16 mouse cellular contexts compared by ENCODE assay signal in genomic region chr12:36216230-36216629, GRCm38 (mm10). TPM values are rescaled to one million over a fixed set of nuclear protein-coding genes. Genes with fewer than 3 reads are reported as not detected.
DNase-seq lines count a peak whose midpoint lies in the region; ATAC-seq and TF ChIP-seq lines count a peak whose summit lies in the region.
"Had no signal": no experiment of that assay in that cellular context is flagged by ENCODE, and none has a peak within 500 bp of the region (broad histone marks: within the 10 kb centered on the region; RNA-seq: fewer than 3 reads in every experiment).

No protein-coding gene starts in this region.

- in situ Hi-C loops in CH12.LX (cut with MboI; ENCODE audit: low pct_ligation_motif_present, low pct_unique_long_range_greater_than_20kb, low sequenced_read_pairs): loop anchor here (10.0 kb wide), 1 partner anchor 459 kb away; no protein-coding TSS in a partner anchor

- H3K4me2 ChIP-seq in forebrain, embryonic 14.5 days (ENCODE audit: low read length): no peak overlapping the region
- no peak overlapping the region for H3K4me2 ChIP-seq in forebrain, embryonic 16.5 days (ENCODE audit: low read length)
- H3K4me2 ChIP-seq in liver, postnatal 0 days (ENCODE audit: low read depth, low read length): peak overlapping the region; percentile 35; the same call in 1 of the 2 replicates
- peak overlapping the region; percentile 90 for H3K4me2 ChIP-seq in CH12.LX (ENCODE audit: insufficient read depth, low read depth, poor library complexity, severe bottlenecking)
- H3K4me2 ChIP-seq in midbrain, embryonic 13.5 days (replicated peaks): no peak overlapping the region
- H3K4me2 ChIP-seq: limb, embryonic 13.5 days had no signal

- H3K9ac ChIP-seq in forebrain, embryonic 14.5 days (ENCODE audit: low read length): no peak overlapping the region
- H3K9ac ChIP-seq in forebrain, embryonic 16.5 days (replicated peaks; ENCODE audit: low read depth, low read length): no peak overlapping the region
- H3K9ac ChIP-seq in liver, postnatal 0 days (replicated peaks): no peak overlapping the region
- no peak overlapping the region for H3K9ac ChIP-seq in CH12.LX (ENCODE audit: insufficient read depth, low read depth)
- no peak overlapping the region for H3K9ac ChIP-seq in midbrain, embryonic 13.5 days (replicated peaks)
- H3K9ac ChIP-seq: limb, embryonic 13.5 days had no signal

- H3K9me3 ChIP-seq in forebrain, embryonic 14.5 days (replicated peaks; ENCODE audit: control insufficient read depth, low read length): no peaks in the 10 kb centered on the region
- no peaks in the 10 kb centered on the region for H3K9me3 ChIP-seq in forebrain, embryonic 16.5 days (ENCODE audit: control insufficient read depth, low read length)
- H3K9me3 ChIP-seq in liver, postnatal 0 days (ENCODE audit: low read length): no peaks in the 10 kb centered on the region
- H3K9me3 ChIP-seq in CH12.LX (replicated peaks; ENCODE audit: low read length): no peaks in the 10 kb centered on the region
- H3K9me3 ChIP-seq in midbrain, embryonic 13.5 days: no peaks in the 10 kb centered on the region
- H3K9me3 ChIP-seq: G1E; limb, embryonic 13.5 days had no signal

- no peaks in the 10 kb centered on the region for H3K79me2 ChIP-seq in CH12.LX (replicated peaks; ENCODE audit: control insufficient read depth, extremely low read depth, insufficient read depth, poor library complexity, severe bottlenecking)

- TF ChIP-seq EP300 in liver, postnatal 0 days (IDR thresholded peaks at IDR 0.05; ENCODE audit: low read depth): no peak
- TF ChIP-seq EP300 in CH12.LX (IDR thresholded peaks at IDR 0.05; ENCODE audit: low read length): no peak

- H3K4me3 ChIP-seq in forebrain, embryonic 14.5 days (ENCODE audit: low read depth, low read length): no peak overlapping the region
- H3K4me3 ChIP-seq in forebrain, embryonic 16.5 days (replicated peaks; ENCODE audit: low read length): no peak overlapping the region
- no peak overlapping the region for H3K4me3 ChIP-seq in liver, postnatal 0 days (ENCODE audit: low read depth, low read length)
- H3K4me3 ChIP-seq in CH12.LX (replicated peaks in 1 of 3; ENCODE audit: low read depth in 2 of 3, low read length in 2 of 3, poor library complexity in 1 of 3): no peak overlapping the region
- H3K4me3 ChIP-seq in midbrain, embryonic 13.5 days (replicated peaks): no peak overlapping the region
- H3K4me3 ChIP-seq: limb, embryonic 13.5 days had no signal

- H3K27ac ChIP-seq in forebrain, embryonic 14.5 days (ENCODE audit: low read depth, low read length): no peak overlapping the region
- no peak overlapping the region for H3K27ac ChIP-seq in forebrain, embryonic 16.5 days (ENCODE audit: low read length)
- H3K27ac ChIP-seq in liver, postnatal 0 days (ENCODE audit: low read depth): no peak overlapping the region
- H3K27ac ChIP-seq in CH12.LX (ENCODE audit: insufficient read depth, low read depth): no peak overlapping the region
- H3K27ac ChIP-seq in midbrain, embryonic 13.5 days: no peak overlapping the region
- H3K27ac ChIP-seq: limb, embryonic 13.5 days had no signal

- dilution Hi-C loops in CH12.LX (cut with MboI; ENCODE audit: extremely low pct_ligation_motif_present, extremely low pct_unique_long_range_greater_than_20kb, low sequenced_read_pairs): no loop called here

- no peaks in the 10 kb centered on the region for H3K4me1 ChIP-seq in forebrain, embryonic 14.5 days (ENCODE audit: control insufficient read depth, insufficient read depth, low read length)
- no peaks in the 10 kb centered on the region for H3K4me1 ChIP-seq in forebrain, embryonic 16.5 days (replicated peaks; ENCODE audit: control insufficient read depth, insufficient read depth, low read length)
- no peaks in the 10 kb centered on the region for H3K4me1 ChIP-seq in liver, postnatal 0 days (ENCODE audit: insufficient read depth)
- H3K4me1 ChIP-seq in CH12.LX (ENCODE audit: control insufficient read depth in 1 of 2, insufficient read depth in 2 of 2): peaks cover 5 to 16% of the 10 kb centered on the region in 2 experiments; a peak in 3 of 4 replicates
- H3K4me1 ChIP-seq in midbrain, embryonic 13.5 days (replicated peaks): no peaks in the 10 kb centered on the region

- TF ChIP-seq POLR2A in CH12.LX (IDR thresholded peaks at IDR 0.05; ENCODE audit: low read depth, low read length): no peak

- no peak for TF ChIP-seq CTCF in liver, postnatal 0 days (IDR thresholded peaks at IDR 0.05; ENCODE audit: low read depth)
- no peak for TF ChIP-seq CTCF in CH12.LX (conservative IDR thresholded peaks at IDR 0.05 in 1 of 2, IDR thresholded peaks at IDR 0.05 in 1 of 2; ENCODE audit: low read depth in 2 of 2, low read length in 2 of 2)

- no peaks in the 10 kb centered on the region for H3K27me3 ChIP-seq in forebrain, embryonic 14.5 days (replicated peaks; ENCODE audit: control insufficient read depth, insufficient read depth, low read length)
- H3K27me3 ChIP-seq in forebrain, embryonic 16.5 days (replicated peaks; ENCODE audit: control insufficient read depth, insufficient read depth, low read length): no peaks in the 10 kb centered on the region
- no peaks in the 10 kb centered on the region for H3K27me3 ChIP-seq in liver, postnatal 0 days (ENCODE audit: insufficient read depth, low read length)
- no peaks in the 10 kb centered on the region for H3K27me3 ChIP-seq in CH12.LX (replicated peaks)
- 0 out of 2 replicates have a peak, but pooled peaks cover 4% of the 10 kb centered on the region for H3K27me3 ChIP-seq in midbrain, embryonic 13.5 days
- H3K27me3 ChIP-seq: limb, embryonic 13.5 days had no signal

- H3K36me3 ChIP-seq in forebrain, embryonic 14.5 days (ENCODE audit: control insufficient read depth, insufficient read depth, low read length): no peaks in the 10 kb centered on the region
- no peaks in the 10 kb centered on the region for H3K36me3 ChIP-seq in forebrain, embryonic 16.5 days (ENCODE audit: control insufficient read depth, insufficient read depth)
- H3K36me3 ChIP-seq in liver, postnatal 0 days (replicated peaks; ENCODE audit: insufficient read depth, low read length): no peaks in the 10 kb centered on the region
- H3K36me3 ChIP-seq in CH12.LX (replicated peaks in 1 of 2; ENCODE audit: control insufficient read depth in 1 of 2, insufficient read depth in 1 of 2, low read length in 1 of 2): no peaks in the 10 kb centered on the region
- H3K36me3 ChIP-seq in midbrain, embryonic 13.5 days: no peaks in the 10 kb centered on the region
- H3K36me3 ChIP-seq: G1E; limb, embryonic 13.5 days had no signal

- no peak for DNase-seq in forebrain, embryonic 14.5 days (ENCODE audit: low spot score)
- DNase-seq in liver, postnatal 0 days: no peak
- DNase-seq in liver: no peak
- DNase-seq in CH12.LX (ENCODE audit: extremely low read depth): no peak
- no peak for DNase-seq in ovary, postnatal 36 days (ENCODE audit: low spot score)
- DNase-seq in frontal cortex, postnatal 14 days (ENCODE audit: low spot score in 2 of 2): no peak
- DNase-seq: adrenal gland, postnatal 36 days; kidney, postnatal 25 days; thymus, adult 2 months had no signal

- 0 out of 2 replicates have a peak, but pooled peaks have one; percentile 21 for ATAC-seq in forebrain, embryonic 14.5 days
- ATAC-seq in forebrain, embryonic 16.5 days: no peak
- no peak for ATAC-seq in liver, postnatal 0 days
- ATAC-seq in midbrain, embryonic 13.5 days: peak; percentile 41; the same call in 1 of the 2 replicates

- TF ChIP-seq RAD21 in CH12.LX (IDR thresholded peaks at IDR 0.05; ENCODE audit: low read depth, low read length): no peak

- 80% methylated on average over 4 of the region's 4 CpGs for WGBS in forebrain, embryonic 14.5 days
- WGBS in forebrain, embryonic 16.5 days: 70% methylated on average over 4 of the region's 4 CpGs
- 72% methylated on average over 4 of the region's 4 CpGs for WGBS in liver, postnatal 0 days (ENCODE audit: insufficient replicate concordance)
- WGBS in midbrain, embryonic 13.5 days: 74% methylated on average over 4 of the region's 4 CpGs

TF ChIP-seq in CH12.LX, 34 proteins besides CTCF, POLR2A, EP300 and RAD21 (continues in another document):
- TF ChIP-seq IRF4 (IDR thresholded peaks at IDR 0.05; ENCODE audit: low read depth, low read length): no peak
- no peak for TF ChIP-seq JUN (IDR thresholded peaks at IDR 0.05; ENCODE audit: insufficient read depth, low read depth, low read length)
- no peak for TF ChIP-seq NELFE (IDR thresholded peaks at IDR 0.05; ENCODE audit: low read depth, low read length)
- no peak for TF ChIP-seq PAX5 (IDR thresholded peaks at IDR 0.05; ENCODE audit: low read length)
- TF ChIP-seq JUND (conservative IDR thresholded peaks at IDR 0.05; ENCODE audit: low read depth, low read length): no peak
- TF ChIP-seq BHLHE40 (IDR thresholded peaks at IDR 0.05; ENCODE audit: low read depth, low read length): no peak
- TF ChIP-seq ELF1 (IDR thresholded peaks at IDR 0.05; ENCODE audit: low read depth, low read length): no peak

RNA-seq across cellular contexts. Expression of gene Lrrc72, which starts 37.0 kb away (rescaled TPM):
- polyA plus RNA-seq in forebrain, embryonic 14.5 days (2014; fragmentation: Nextera tagmentation; extraction: Ambion mirVana): not detected in 2 replicates
- polyA plus RNA-seq in forebrain, embryonic 16.5 days (2015; fragmentation: Nextera tagmentation; extraction: Ambion mirVana): not detected in 2 replicates
- not detected in 2 replicates for polyA plus RNA-seq in liver, postnatal 0 days (2015; fragmentation: Nextera tagmentation; extraction: Ambion mirVana)
- total RNA-seq in CH12.LX (2012; rRNA removed): not detected in 2 replicates
- total RNA-seq in CH12.LX (2014; rRNA removed): not detected in 2 replicates
- polyA plus RNA-seq in CH12.LX (2012; ENCODE audit: insufficient read length, low read depth): not detected in 2 replicates
- not detected in 2 replicates for polyA plus RNA-seq in midbrain, embryonic 13.5 days (2015; fragmentation: Nextera tagmentation; extraction: Ambion mirVana)
- total RNA-seq: adrenal gland, postnatal 36 days; G1E; left cerebral cortex, adult 18-20 months had no signal
- polyA plus RNA-seq: G1E; hindbrain, embryonic 11.5 days; limb, embryonic 13.5 days; small intestine, adult 2 months; thymus, adult 2 months had no signal

RNA-seq across cellular contexts. Expression of gene Bzw2, which starts 58.4 kb away (rescaled TPM):
- polyA plus RNA-seq in forebrain, embryonic 14.5 days (2014; fragmentation: Nextera tagmentation; extraction: Ambion mirVana): 541 and 574 TPM in 2 replicates
- 542 and 586 TPM in 2 replicates for polyA plus RNA-seq in forebrain, embryonic 16.5 days (2015; fragmentation: Nextera tagmentation; extraction: Ambion mirVana)
- polyA plus RNA-seq in liver, postnatal 0 days (2015; fragmentation: Nextera tagmentation; extraction: Ambion mirVana): 27.9 and 29.6 TPM in 2 replicates
- total RNA-seq in CH12.LX (2012; rRNA removed) (161 and 192 TPM in 2 replicates), CH12.LX (2014; rRNA removed) (412 and 424 TPM in 2 replicates)
- polyA plus RNA-seq in CH12.LX (2012; ENCODE audit: insufficient read length, low read depth): 254 and 275 TPM in 2 replicates
- 388 and 407 TPM in 2 replicates for polyA plus RNA-seq in midbrain, embryonic 13.5 days (2015; fragmentation: Nextera tagmentation; extraction: Ambion mirVana)

RNA-seq across cellular contexts. Expression of gene Ankmy2, which starts 59.3 kb away (rescaled TPM):
- 55.4 and 70.3 TPM in 2 replicates for polyA plus RNA-seq in forebrain, embryonic 14.5 days (2014; fragmentation: Nextera tagmentation; extraction: Ambion mirVana)
- polyA plus RNA-seq in forebrain, embryonic 16.5 days (2015; fragmentation: Nextera tagmentation; extraction: Ambion mirVana): 64.4 and 64.7 TPM in 2 replicates
- polyA plus RNA-seq in liver, postnatal 0 days (2015; fragmentation: Nextera tagmentation; extraction: Ambion mirVana): 5.9 and 6.4 TPM in 2 replicates
- total RNA-seq in CH12.LX (2012; rRNA removed) (13.8 and 14.8 TPM in 2 replicates), CH12.LX (2014; rRNA removed) (19.1 and 20.9 TPM in 2 replicates)
- polyA plus RNA-seq in CH12.LX (2012; ENCODE audit: insufficient read length, low read depth): 16.7 and 16.8 TPM in 2 replicates
- 51.1 and 56.8 TPM in 2 replicates for polyA plus RNA-seq in midbrain, embryonic 13.5 days (2015; fragmentation: Nextera tagmentation; extraction: Ambion mirVana)

Comparison
In these comparisons a context has a peak if more than half of its experiments do, and no peak if none do; other contexts are left out.
1. ATAC-seq: peak in forebrain, embryonic 14.5 days (single experiment) and midbrain, embryonic 13.5 days (single experiment); none in forebrain, embryonic 16.5 days (single experiment) and liver, postnatal 0 days (single experiment).
2. H3K4me2 ChIP-seq: peak in liver, postnatal 0 days (single experiment) and CH12.LX (single experiment); none in forebrain, embryonic 14.5 days (single experiment), forebrain, embryonic 16.5 days (single experiment) and midbrain, embryonic 13.5 days (single experiment).